Mouse (Mus musculus): ENCODE results near the gene Rabep1.
"Not testable (repeated sequence)": the region's sequence is repeated elsewhere in the genome, so short reads cannot be mapped to it uniquely, and the experiment has no call there.

Gene Rabep1

GRCm38 (mm10) chr11:70882905-70883430 is 38.4 kb downstream of the Rabep1 start:
- in situ Hi-C loops (cut with MboI; ENCODE audit: low sequenced_read_pairs): no loop called here

DNA sequence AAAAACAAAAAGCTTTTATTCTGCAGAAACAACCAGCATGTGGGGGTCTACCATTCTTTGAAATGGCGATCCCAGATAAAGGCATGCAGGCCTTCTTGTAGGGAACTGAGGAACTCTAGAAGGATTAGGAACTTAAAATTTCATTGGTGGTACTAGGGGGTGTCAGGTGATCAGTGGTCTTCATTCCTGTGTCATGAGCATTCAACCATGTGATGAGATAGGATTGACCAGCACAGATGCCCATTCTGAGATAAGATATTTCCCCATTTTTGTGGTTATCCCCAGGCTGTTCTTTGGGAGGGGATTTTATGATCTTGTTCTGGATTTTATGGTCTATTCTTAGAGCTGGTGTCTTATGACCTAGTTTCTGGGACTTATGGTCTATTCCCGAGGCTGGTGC is 46.1 kb downstream of the Rabep1 start:
- in situ Hi-C loops (cut with MboI; ENCODE audit: low sequenced_read_pairs): no loop called here

GRCm38 (mm10) chr11:70891616-70892015 is 47.0 kb downstream of the Rabep1 start:
- in situ Hi-C loops (cut with MboI; ENCODE audit: low sequenced_read_pairs): no loop called here

DNA sequence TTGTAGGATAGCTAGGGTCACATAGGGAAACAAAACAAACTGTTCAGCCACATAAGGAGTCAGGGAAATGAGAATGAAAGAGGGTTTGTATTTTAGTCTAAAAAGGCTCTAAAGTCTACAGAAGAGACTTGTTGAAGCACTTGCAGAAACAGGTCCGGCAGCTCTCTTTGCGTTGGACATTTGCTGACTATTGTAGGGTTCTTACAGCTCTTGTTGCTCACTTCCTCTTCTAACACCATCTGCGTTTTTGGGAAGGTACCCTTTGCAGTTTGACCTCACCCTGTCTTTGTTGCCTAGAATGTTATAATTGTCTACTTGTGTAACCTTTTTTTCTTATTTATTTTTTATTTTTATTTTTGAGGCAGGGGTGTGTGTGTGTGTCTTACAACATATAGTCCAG is 53.1 kb downstream of the Rabep1 start:
- in situ Hi-C loops (cut with MboI; ENCODE audit: low sequenced_read_pairs): no loop called here

- in situ Hi-C loops (cut with MboI; ENCODE audit: low sequenced_read_pairs): not testable (repeated sequence)
Measured at GRCm38 (mm10) chr11:70898182-70898581, 53.6 kb downstream of the Rabep1 start.

DNA sequence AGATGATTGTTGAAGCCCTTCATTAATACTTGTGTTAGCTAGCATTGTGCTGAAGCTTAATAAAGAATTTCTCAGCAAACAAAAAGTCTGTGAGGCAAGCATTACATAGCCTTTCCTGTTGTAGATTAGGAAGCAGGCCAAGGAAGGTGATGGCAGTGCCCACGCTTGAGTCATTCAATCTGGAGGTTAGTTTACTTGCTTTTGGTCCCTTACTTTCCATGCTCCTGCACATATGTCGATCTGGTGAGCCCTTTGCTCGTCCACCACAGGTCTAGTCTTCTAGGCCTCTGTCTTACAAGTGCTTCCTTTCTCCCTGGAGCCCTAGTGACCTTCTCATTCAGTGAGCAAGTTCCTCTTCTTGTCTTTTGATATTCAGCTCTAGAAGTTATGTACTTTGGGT is 62.1 kb downstream of the Rabep1 start:
- in situ Hi-C loops (cut with MboI; ENCODE audit: low sequenced_read_pairs): no loop called here

DNA sequence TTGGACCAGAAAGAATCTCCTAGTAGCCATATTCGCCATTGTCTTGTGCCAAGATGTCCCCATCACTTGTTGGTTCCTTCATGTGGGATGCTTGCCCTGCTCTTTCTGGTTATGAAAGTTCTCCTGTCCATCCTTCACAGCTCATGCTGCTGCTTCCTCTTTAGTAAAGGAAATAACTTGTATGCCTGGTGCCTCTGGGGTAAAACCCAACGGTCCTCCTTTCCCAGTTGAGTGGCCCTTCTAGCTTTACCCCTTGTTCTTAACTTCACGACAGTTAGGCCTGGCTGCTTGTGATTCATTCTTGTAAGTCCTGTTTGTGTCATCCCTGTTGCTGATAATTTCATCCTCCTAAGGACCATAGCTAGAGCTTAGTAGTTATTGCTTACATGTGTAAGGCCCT is 66.7 kb downstream of the Rabep1 start:
- in situ Hi-C loops (cut with MboI; ENCODE audit: low sequenced_read_pairs): no loop called here

- in situ Hi-C loops (cut with MboI; ENCODE audit: low sequenced_read_pairs): no loop called here
Measured at GRCm38 (mm10) chr11:70911920-70912319, 67.3 kb downstream of the Rabep1 start.

DNA sequence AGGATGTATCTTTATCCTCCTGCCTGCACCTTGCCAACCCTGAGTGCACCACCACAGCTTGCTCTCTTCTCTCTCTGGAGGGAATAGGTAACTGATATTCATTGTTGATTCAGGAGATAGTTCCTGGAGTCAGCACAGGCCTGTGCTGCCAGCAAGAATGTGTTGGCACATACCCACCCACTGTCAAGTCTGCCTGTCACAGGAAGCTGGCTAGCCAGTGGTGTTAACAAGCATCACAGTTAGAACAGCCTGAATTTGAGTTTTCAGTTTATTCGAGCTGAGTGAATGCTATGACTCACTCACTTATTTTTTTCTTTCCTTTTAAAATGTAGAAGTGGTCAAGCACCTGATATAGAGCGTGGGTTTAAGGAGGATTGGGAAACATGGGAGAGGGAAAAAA is 73.3 kb downstream of the Rabep1 start:
- in situ Hi-C loops (cut with MboI; ENCODE audit: low sequenced_read_pairs): no loop called here

GRCm38 (mm10) chr11:70919524-70919923 is 74.9 kb downstream of the Rabep1 start:
- in situ Hi-C loops (cut with MboI; ENCODE audit: low sequenced_read_pairs): no loop called here

GRCm38 (mm10) chr11:70931461-70931860 is 86.9 kb downstream of the Rabep1 start:
- in situ Hi-C loops (cut with MboI; ENCODE audit: low sequenced_read_pairs): no loop called here

DNA sequence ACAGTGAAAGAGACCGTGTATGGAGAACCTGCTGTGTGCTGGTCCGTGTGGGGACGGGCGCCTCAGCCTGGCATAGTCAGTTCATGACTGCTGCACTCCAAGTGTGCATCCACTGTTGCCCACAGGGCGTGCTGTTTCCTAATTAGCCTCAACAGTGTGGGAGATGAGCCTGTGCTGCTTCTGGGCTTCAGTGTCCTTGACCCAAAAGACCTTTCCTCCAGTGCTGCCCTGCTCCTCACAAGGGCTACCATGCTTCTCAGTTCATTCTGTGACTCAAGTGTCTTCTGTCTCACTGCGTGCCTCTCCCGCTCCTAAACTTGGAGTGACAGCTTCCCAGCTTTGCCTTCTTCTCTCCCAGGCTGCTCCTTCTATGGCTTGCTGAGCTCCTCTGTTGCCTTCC is 90.7 kb downstream of the Rabep1 start:
- in situ Hi-C loops (cut with MboI; ENCODE audit: low sequenced_read_pairs): no loop called here

DNA sequence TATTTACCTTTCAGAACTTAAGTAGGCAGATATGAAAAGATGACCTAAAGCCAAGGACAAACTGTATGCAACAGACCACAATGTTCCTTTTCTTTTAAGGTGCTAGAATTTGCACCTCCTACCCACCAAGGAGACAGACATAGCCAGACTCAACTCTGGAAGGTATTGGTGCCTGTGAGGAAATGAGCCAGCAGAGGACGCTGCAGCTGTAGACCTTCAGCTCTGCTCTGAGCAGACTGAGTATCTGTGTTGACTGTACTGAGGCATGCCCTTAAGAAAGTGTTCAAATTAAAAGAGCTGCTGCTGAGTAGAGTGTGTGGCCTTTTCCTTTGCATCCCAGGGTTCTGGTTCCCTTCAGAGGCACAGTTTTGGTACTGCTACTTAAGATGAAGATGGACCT is 98.0 kb downstream of the Rabep1 start:
- in situ Hi-C loops (cut with MboI; ENCODE audit: low sequenced_read_pairs): no loop called here

DNA sequence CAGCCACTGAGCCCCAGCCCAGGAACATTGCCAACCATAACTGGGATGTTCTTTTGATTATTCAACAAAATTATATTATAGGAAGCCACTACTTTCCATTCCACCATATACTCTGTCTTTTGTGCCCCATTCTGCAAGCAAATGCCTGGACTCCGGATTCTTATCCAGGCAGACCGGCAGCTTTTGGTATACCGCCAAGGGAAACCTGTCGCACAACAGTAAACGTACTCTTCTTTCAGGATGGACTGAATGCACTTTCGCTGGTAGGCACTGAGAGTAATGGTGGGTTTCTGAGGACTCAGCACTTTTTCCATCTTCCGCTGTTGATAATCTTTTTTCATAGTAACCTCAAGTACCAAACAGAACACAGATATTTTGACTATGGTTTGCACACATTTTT is 99.1 kb downstream of the Rabep1 start:
- in situ Hi-C loops (cut with MboI; ENCODE audit: low sequenced_read_pairs): no loop called here

DNA sequence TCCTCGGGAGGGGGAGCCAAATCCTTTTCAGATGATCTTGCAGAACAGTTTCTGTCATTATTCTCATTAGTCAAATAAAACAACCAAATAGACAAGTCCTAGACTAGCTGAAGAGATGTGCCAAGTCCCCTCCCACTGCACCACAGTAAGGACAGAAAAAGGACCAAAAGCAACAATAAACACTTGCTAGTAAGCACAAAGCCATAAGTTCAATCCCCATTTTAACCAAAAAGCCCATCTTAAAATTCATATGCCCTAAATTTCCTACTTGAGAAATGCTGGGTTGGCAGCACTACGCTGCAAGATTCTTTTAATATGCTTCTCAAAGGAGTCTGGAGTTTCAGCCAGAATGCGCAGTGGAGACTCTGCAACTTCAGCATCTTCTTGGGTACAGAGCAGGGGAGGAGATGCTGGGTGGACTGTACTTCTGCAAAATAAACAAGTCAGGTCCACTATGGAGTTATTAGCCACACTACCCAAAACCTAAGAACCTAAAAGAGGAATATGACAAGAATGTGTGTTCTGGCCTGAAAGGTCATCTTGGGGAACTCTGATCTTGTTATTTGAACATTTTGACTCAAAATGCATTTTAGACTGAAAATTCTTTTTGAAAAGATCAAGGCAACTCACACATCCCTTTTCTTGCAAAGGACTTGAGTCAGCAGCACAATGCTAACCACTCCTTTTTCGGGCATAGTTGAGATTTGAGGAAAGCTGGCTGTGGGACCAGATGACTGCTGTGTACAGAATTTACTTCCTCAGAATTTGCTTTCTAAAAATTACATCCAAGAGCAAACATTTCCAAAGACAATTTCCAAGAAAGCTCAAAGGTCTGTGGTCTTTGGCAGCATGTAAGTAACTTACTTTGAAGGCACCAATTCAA is 100.6 kb downstream of the Rabep1 start:
- in situ Hi-C loops (cut with MboI; ENCODE audit: low sequenced_read_pairs): no loop called here

- in situ Hi-C loops (cut with MboI; ENCODE audit: low sequenced_read_pairs): no loop called here
Measured at GRCm38 (mm10) chr11:70954711-70955110, 110.1 kb downstream of the Rabep1 start.

DNA sequence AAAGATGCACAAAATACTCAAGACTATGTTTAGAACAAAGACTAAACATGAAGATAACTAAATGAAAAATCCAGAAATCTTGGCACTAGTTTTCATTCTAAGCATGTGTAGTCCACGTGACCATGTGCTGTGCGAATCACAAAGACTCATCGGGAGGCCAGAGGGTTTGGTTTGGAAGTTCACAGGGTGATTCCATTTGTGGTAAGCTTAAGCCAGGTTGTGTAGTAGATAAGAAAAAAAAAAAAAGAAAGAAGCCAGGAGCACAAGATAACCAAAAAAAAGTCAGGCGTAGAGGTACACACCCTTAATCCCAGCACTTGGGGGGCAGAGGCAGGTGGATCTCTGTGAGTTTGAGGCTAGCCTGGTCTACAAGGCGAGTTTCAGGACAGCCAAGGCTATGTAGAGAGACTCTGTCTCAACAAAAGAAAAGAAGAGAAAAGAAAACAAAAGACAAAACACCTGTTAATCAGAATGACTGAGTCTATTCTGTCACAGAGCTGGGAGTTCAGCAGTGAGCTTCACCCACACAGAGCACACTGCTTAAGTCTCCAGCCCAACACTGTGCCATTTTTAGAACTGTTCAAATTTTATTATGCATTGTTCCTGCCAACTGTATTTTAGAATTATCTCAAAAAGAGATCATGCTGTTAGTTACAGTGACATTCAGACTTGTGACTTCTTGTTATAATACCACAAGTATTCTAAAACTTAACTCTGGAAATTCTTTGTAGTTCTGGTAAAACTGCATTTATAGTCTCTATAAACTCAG is 116.4 kb downstream of the Rabep1 start:
- in situ Hi-C loops (cut with MboI; ENCODE audit: low sequenced_read_pairs): no loop called here

GRCm38 (mm10) chr11:70964222-70964907 is 119.8 kb downstream of the Rabep1 start:
- in situ Hi-C loops (cut with MboI; ENCODE audit: low sequenced_read_pairs): no loop called here

DNA sequence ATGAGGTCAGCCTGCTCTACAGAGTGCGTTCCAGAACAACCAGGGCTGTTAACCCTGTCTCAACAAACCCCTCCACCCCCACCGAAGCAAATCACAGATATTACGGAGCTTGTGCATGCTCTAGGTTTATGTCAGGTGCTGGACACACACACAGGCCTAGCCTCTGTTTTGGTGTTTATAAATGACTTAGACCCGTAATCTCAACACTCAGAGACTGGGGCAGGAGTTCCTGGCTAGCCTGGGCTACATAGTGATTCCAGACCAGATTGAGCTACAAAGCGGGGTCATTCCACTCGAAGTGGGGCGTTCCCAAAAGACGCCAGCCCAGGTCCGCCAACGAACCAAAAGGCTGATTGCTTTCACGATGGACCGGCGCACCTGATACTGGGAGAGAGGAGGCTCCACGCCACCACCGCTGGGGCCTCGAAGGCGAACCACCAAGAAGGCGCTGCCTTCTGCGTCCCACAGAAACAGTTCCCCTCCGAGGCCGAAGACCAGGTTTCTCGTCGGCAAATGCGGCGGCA is 124.8 kb downstream of the Rabep1 start:
- in situ Hi-C loops (cut with MboI; ENCODE audit: low sequenced_read_pairs): no loop called here

DNA sequence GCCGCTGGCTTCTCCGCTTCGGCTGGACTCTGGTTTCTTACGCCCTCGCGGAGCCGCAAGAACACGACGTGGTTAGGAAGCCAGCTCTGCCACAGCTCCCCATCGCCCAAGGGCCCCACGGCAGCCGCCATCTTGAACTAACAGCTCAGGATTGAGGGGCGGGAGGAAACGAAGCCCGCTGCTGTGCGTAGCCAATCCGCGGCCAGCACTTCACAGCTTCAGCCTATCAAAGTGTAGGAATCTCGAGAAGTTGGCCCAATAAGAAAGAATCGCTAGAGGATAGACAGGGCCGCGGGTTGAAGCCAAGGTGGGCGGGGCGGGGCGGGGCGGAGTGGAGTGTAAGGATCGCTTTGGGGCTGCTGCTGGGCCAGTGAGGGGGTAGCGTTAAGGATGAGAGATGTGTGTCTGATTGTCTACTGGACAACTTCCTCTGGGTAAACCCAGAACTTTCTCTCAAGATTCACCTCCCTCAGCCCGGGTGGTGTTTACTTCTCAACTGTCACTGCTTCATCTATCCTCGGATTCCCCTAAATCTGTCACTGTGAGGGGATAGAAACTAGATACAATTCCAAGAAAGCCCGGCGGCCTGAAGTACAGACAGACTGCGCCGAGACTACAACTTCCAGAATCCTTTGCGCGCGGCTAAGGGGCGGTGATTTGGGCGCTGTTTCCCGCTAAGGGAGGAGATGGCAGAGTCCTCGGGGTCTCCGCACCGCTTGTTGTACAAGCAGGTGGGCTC is 125.4 kb downstream of the Rabep1 start, which contains the start of the genes Nup88 and Rpain:
TSS of gene Nup88 (minus strand) at position 153 of the 739 bp plus-strand sequence.
TSS of gene Rpain (plus strand) at position 393 of the 739 bp plus-strand sequence.
- in situ Hi-C loops (cut with MboI; ENCODE audit: low sequenced_read_pairs): no loop called here
